Mouse (Mus musculus) brain, embryonic 14.5 days (tissue): ENCODE measurements around the gene Dus2.

ENCODE experiments used
- CTCF ChIP-seq: fragments of 200-500 bp; IDR thresholded peaks from 2 replicates; pipeline ENCODE4 v1.5.1; 2012; ENCODE audit warnings: inconsistent platforms, mild to moderate bottlenecking, moderate library complexity, borderline replicate concordance; ENCODE audit not compliant: insufficient read depth, insufficient read length; ENCODE audit errors: extremely low read depth
- POLR2A ChIP-seq: fragments of 200-500 bp; IDR thresholded peaks from 2 replicates; pipeline ENCODE4 v1.6.1; 2012; ENCODE audit warnings: mild to moderate bottlenecking, inconsistent platforms, borderline replicate concordance; ENCODE audit not compliant: poor library complexity, insufficient read depth, insufficient read length, severe bottlenecking; ENCODE audit errors: extremely low read depth

- TF ChIP-seq POLR2A (no peak), CTCF (no peak)
These were observed 24.3 kb upstream of the Dus2 start for GRCm38 (mm10) chr8:105966692-105967311.
